Mouse (Mus musculus) neural tube, embryonic 13.5 days (tissue): ENCODE results near the gene Zdhhc21. TPM values are rescaled to one million over a fixed set of nuclear protein-coding genes. Genes with fewer than 3 reads are reported as not detected.

Source experiments
- ATAC-seq: fragments of 200-750 bp; cut with Nextera tagmentation; 2 replicates; pipeline ENCODE4 v1.8.0; 2017; ENCODE audit warnings: low read depth, mild to moderate bottlenecking, moderate TSS enrichment, moderate library complexity
- H3K27ac ChIP-seq: fragments of 300-500 bp; sonication (generic); replicated peaks from 2 replicates; pipeline ENCODE4 v1.5.1; 2015; ENCODE audit warnings: moderate library complexity, mild to moderate bottlenecking, inconsistent platforms
- H3K27me3 ChIP-seq: fragments of 300-500 bp; sonication (generic); 2 replicates; pipeline ENCODE4 v1.6.1; 2015; ENCODE audit warnings: mild to moderate bottlenecking, inconsistent platforms
- H3K36me3 ChIP-seq: fragments of 300-500 bp; sonication (generic); 2 replicates; pipeline ENCODE4 v1.6.1; 2015; ENCODE audit warnings: mild to moderate bottlenecking, inconsistent platforms
- H3K4me1 ChIP-seq: fragments of 300-500 bp; sonication (generic); replicated peaks from 2 replicates; pipeline ENCODE4 v1.6.1; 2015; ENCODE audit warnings: inconsistent platforms
- H3K4me2 ChIP-seq: fragments of 300-500 bp; sonication (generic); 2 replicates; pipeline ENCODE4 v1.6.1; 2015; ENCODE audit warnings: inconsistent platforms, mild to moderate bottlenecking, moderate library complexity
- H3K4me3 ChIP-seq: fragments of 300-500 bp; sonication (generic); 2 replicates; pipeline ENCODE4 v1.5.1; 2015; ENCODE audit warnings: mild to moderate bottlenecking, inconsistent platforms
- H3K9ac ChIP-seq: fragments of 300-500 bp; sonication (generic); 2 replicates; pipeline ENCODE4 v1.6.1; 2015; ENCODE audit warnings: moderate library complexity, mild to moderate bottlenecking, inconsistent platforms
- H3K9me3 ChIP-seq: fragments of 300-500 bp; sonication (generic); 2 replicates; pipeline ENCODE4 v1.6.1; 2016; ENCODE audit warnings: inconsistent platforms
- WGBS: fragments of 180-500 bp; shearing (Covaris S2); methylation state at CpG from one replicate; pipeline ENCODE4 v1.1.7; 2015; 5-methylcytosine and 5-hydroxymethylcytosine counted together
- polyA plus RNA-seq: library from polyadenylated mRNA; unstranded; fragments of >200 nt; fragmentation: Nextera tagmentation; extraction: Ambion mirVana; gene quantifications from 2 replicates; pipeline ENCODE4 v1.2.1, GENCODE M21; 2015

The Zdhhc21 gene
- polyA plus RNA-seq, 1 experiment from 2014 or later, result 14.8 TPM

DNA sequence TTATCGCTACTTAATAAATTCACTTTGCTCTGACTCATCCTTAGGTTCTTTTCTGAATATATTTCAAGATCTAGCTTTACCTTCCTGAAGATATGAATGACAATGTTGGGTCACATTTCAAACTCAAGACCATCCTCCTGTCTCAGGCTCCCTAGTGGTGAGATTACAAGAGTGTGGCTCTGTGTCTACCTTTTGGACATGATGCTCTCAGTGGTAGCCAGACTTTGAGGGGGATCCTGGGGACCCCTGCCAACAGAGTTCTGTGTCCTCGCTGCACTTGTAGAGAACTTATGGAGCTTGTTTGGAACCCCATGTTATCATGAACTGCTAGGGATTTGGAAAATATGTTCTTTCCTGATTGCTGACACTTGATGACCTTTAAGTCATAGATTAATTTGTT is 1.7 kb upstream of the Zdhhc21 start:
- no peak for ATAC-seq
- no peaks in the 10 kb centered on the region for H3K36me3 ChIP-seq
- no peak overlapping the region for H3K4me3 ChIP-seq
- H3K9me3 ChIP-seq, result no peaks in the 10 kb centered on the region
- no peak overlapping the region for H3K9ac ChIP-seq
- peaks cover 31% of the 10 kb centered on the region for H3K4me1 ChIP-seq
- H3K27ac ChIP-seq, result no peak overlapping the region
- no peaks in the 10 kb centered on the region for H3K27me3 ChIP-seq
- no peak overlapping the region for H3K4me2 ChIP-seq
- 95% methylated on average over 2 of the region's 2 CpGs for WGBS

DNA sequence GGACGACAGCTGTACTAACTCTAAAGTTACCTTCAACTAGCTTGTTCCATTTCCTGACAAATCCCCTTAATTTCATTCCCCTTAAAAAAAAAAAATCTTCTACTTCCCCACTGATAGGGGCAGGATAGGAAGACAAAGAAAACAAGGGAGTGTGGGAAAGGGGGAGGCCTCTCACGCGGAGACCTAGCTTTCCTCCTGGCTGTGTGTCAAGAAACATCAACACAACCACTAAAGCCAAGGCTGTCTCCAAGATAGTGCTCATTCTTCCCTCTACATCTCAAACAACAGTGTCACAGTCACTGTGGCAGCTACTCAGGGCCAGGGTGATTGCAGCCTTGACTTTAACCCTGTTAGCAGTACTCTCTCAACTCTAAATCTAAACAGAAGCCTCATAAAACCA is 808 bp upstream of the Zdhhc21 start:
- Histone ChIP-seq H3K9ac (no peak overlapping the region), H3K27me3 (no peaks in the 10 kb centered on the region), H3K4me1 (peaks cover 31% of the 10 kb centered on the region), H3K9me3 (no peaks in the 10 kb centered on the region), H3K36me3 (no peaks in the 10 kb centered on the region), H3K4me3 (no peak overlapping the region), H3K4me2 (no peak overlapping the region), H3K27ac (no peak overlapping the region)
- 43% methylated on average over 3 of the region's 3 CpGs for WGBS
- ATAC-seq, result no peak

DNA sequence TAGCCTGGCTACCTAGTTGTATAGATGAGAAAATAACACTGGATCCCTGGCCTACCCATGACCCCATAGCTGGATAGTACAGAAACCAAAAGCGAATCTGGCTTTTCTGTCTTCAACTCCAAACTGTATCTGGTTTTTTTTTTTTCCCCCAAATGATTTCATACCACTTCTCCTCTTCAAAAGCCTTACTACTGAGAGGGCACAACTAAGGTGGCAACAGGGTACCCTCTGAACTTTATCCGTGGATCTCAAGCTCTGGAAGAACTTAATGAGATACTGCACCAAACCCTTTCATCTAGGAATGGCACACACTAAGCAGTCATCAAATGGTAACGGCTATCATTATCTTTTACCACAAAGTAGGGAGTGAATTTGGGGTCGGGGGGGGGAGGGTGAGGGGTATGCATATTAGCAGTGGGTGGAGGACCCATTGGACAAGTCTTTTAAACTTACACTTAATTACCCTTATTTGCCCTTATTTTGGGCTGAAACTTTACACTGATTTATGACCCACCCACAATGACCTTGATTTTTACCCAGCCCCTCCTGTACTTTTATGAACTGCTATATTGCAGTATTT is 1.2 kb downstream of the Zdhhc21 start:
- no peaks in the 10 kb centered on the region for H3K27me3 ChIP-seq
- 22% methylated on average over 4 of the region's 4 CpGs for WGBS
- no peak; the same call in 1 of the 2 replicates for ATAC-seq
- H3K4me3 ChIP-seq, result peak overlapping the region; percentile 67
- peaks cover 31% of the 10 kb centered on the region for H3K4me1 ChIP-seq
- peak overlapping the region; percentile 88 for H3K9ac ChIP-seq
- peak overlapping the region; percentile 75 for H3K4me2 ChIP-seq
- H3K9me3 ChIP-seq, result no peaks in the 10 kb centered on the region
- no peaks in the 10 kb centered on the region for H3K36me3 ChIP-seq
- peak overlapping the region; percentile 94 for H3K27ac ChIP-seq

DNA sequence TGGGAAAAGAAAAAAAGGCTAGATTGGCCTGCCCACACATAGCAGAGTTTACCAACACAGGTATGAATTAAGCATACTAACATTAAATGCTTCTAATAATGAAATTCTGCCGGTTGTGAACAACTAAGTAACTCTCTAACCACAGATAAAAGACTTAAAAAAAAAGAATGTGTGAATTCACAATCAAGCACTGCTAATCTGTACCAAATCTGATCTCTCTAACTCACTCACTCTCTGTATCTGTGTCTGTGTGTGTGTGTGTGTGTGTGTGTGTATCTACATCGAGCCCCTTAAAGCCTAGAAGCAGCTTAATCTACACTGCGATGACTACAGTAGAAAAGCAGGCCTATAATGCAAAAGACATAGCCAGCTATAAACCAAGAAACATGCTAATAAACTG is 2.8 kb downstream of the Zdhhc21 start:
- peaks cover 28% of the 10 kb centered on the region for H3K4me1 ChIP-seq
- H3K27me3 ChIP-seq, result no peaks in the 10 kb centered on the region
- no peaks in the 10 kb centered on the region for H3K9me3 ChIP-seq
- no peak overlapping the region for H3K4me3 ChIP-seq
- WGBS, result 95% methylated on average over 3 of the region's 3 CpGs
- H3K4me2 ChIP-seq, result no peak overlapping the region
- H3K36me3 ChIP-seq, result no peaks in the 10 kb centered on the region
- no peak for ATAC-seq
- no peak overlapping the region for H3K27ac ChIP-seq
- no peak overlapping the region for H3K9ac ChIP-seq

DNA sequence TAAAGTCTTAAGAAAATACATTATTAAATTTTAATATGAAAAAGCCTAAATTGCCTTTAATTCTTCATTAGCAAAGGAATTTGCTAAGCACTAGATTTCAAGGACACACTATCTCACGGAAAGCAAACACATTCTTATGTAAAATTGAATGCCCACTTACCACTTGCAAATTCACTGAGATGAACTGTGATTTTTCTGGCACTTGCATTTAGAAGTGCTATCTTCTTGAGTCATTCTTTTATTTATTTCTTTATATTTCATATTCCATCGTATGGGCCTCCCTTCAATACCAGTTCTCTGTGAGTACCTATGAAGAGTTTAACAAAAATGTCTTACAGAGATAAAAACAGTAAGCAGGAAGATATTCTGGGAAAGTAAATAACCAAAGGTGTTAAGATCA is 5.9 kb downstream of the Zdhhc21 start:
- H3K9me3 ChIP-seq, result no peaks in the 10 kb centered on the region
- ATAC-seq, result no peak
- no peak overlapping the region for H3K9ac ChIP-seq
- H3K4me2 ChIP-seq, result no peak overlapping the region
- H3K36me3 ChIP-seq, result no peaks in the 10 kb centered on the region
- H3K4me1 ChIP-seq, result peaks cover 16% of the 10 kb centered on the region
- H3K27ac ChIP-seq, result no peak overlapping the region
- 88% methylated on average over 2 of the region's 2 CpGs for WGBS
- H3K4me3 ChIP-seq, result no peak overlapping the region
- no peaks in the 10 kb centered on the region for H3K27me3 ChIP-seq

DNA sequence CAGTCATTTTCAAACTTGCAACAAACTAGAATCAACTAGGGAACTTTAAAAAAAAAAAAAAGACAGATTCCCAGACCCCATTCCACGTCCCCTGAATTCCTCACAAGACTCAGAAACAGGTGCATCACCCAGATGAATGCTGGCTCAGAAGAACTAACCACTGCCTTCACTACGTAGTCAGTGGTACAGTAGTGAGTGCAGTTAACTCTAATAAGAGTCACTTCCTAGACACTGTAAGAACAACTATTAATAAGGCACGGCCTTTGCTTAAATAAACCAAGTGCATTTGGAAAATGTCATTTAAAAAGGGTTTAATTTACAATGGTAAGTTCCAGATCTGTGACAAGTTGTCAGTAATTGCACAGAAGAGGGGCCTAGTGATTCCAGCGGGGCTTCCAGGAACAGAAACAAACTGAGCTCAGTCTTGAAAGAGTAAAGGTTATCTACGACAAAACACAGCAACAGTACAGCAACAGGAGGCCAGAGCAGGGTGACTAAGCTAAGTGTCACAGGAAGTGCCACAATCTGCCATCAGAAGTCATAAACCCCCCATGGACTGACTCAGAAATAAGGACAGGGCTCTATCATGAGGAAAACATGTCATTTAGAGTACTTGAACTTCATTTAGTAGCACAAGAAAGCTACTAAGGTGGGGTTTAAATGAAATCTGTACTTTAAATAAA is 11.1 kb downstream of the Zdhhc21 start:
- H3K9me3 ChIP-seq, result no peaks in the 10 kb centered on the region
- no peak overlapping the region for H3K4me2 ChIP-seq
- no peak overlapping the region for H3K27ac ChIP-seq
- no peak for ATAC-seq
- no peaks in the 10 kb centered on the region for H3K27me3 ChIP-seq
- peaks cover 10% of the 10 kb centered on the region; the same call in 1 of the 2 replicates for H3K36me3 ChIP-seq
- 50% methylated on average over 5 of the region's 5 CpGs for WGBS
- H3K9ac ChIP-seq, result no peak overlapping the region
- no peak overlapping the region for H3K4me3 ChIP-seq
- no peaks in the 10 kb centered on the region for H3K4me1 ChIP-seq

DNA sequence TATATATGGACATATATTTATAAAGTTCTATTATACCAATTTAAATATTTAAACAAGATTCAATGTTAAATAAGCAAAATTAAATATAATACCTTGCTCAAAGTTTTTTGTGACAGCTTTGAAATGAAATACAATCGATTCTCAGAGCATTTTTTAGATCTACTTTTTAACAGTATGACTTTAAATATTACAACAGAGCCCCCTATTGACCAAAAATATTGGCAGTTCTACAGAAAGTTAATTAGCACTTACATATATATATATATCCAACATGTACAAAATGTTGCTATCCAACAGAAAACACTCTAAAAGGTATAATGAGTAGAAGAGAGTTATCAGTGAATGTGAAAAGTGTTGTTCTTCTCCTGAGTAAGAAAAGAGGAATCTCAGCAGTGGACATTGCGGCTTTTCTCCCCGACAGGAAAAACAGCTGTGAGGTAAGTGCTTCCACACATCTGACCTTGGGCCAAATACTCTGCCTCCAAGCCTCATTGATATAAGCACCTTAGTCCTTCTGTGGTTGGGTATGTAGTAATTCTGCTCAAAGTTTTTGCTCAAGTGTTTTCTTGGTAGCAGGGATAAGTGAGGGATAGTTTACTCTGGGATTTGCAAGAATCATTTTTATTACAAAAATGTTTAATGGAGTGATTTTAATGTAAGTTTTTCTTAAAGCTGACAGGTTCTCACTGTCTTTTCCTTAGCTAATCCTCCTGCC is 22.1 kb downstream of the Zdhhc21 start:
- H3K4me3 ChIP-seq, result no peak overlapping the region
- H3K27me3 ChIP-seq, result no peaks in the 10 kb centered on the region
- H3K27ac ChIP-seq, result no peak overlapping the region
- no peak overlapping the region for H3K9ac ChIP-seq
- WGBS, result 85% methylated on average over 3 of the region's 3 CpGs
- H3K36me3 ChIP-seq, result peaks cover 32% of the 10 kb centered on the region; the same call in 1 of the 2 replicates
- H3K4me2 ChIP-seq, result no peak overlapping the region
- ATAC-seq, result no peak
- H3K4me1 ChIP-seq, result no peaks in the 10 kb centered on the region
- no peaks in the 10 kb centered on the region for H3K9me3 ChIP-seq

DNA sequence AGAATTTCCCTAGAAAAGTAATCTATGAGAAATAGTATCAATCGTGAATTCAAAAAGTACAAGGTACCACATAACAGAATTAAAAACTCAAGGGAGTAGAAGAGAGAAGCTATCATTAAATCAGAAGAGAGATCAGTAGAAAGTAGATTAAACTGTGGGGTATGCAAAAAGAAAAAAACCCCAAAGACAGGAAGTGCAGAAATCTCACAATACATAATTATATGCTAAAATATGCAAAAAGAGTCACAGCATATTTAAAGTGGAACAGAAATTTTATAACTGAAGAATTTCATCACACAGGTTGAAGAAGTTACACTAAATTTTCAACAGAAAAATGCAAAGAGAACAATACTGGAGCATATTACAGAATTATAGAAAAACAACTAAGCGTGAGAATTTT is 28.6 kb downstream of the Zdhhc21 start:
- Histone ChIP-seq H3K4me1 (no peaks in the 10 kb centered on the region), H3K9ac (no peak overlapping the region), H3K36me3 (peaks cover 17% of the 10 kb centered on the region), H3K4me2 (no peak overlapping the region), H3K9me3 (no peaks in the 10 kb centered on the region), H3K27ac (no peak overlapping the region), H3K27me3 (no peaks in the 10 kb centered on the region), H3K4me3 (no peak overlapping the region)
- no peak for ATAC-seq
- 96% methylated on average over 2 of the region's 2 CpGs for WGBS

DNA sequence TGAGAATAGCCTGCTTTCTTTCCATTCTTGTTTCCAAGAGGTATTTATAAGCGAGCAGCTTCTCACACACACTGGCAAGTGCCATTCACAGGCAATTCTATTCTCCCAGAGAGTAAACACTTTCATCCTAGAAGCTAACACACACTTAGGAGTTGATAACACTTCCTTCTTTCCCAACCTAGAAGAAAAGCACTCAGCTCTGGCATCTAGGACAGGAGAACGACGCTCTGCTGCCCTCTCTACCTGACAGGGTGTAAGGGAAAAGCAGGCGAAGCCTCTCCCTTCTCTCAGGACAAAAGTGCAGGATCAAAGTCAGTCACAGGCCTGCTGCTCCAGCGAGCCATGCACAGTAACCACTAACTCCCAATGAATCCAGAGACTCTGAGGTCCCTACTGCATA is 30.3 kb downstream of the Zdhhc21 start:
- ATAC-seq, result no peak
- no peaks in the 10 kb centered on the region for H3K27me3 ChIP-seq
- H3K9ac ChIP-seq, result no peak overlapping the region
- no peak overlapping the region for H3K27ac ChIP-seq
- peaks cover 9% of the 10 kb centered on the region for H3K36me3 ChIP-seq
- no peak overlapping the region for H3K4me3 ChIP-seq
- no peaks in the 10 kb centered on the region for H3K4me1 ChIP-seq
- 58% methylated on average over 5 of the region's 5 CpGs for WGBS
- no peak overlapping the region for H3K4me2 ChIP-seq
- H3K9me3 ChIP-seq, result no peaks in the 10 kb centered on the region

DNA sequence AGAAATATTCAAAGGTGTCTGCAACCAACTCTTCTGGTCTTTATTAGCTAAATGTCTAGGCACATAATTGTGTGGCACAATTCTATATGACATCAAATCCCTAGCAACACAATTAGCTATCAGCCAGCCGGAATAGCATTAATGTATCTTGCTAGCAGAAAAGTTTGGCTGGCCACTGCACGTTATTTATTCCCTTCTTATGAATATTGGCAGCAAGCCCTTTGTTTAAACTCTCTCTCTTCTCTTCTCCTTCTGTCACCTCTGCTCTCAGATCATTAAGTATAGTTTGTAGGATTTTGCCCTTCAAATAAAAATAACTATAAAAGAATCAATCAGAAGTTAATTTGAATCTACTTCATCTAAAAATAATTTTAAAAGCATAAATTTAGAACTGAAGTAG is 32.8 kb downstream of the Zdhhc21 start:
- Histone ChIP-seq H3K9me3 (no peaks in the 10 kb centered on the region), H3K4me2 (no peak overlapping the region), H3K27ac (no peak overlapping the region), H3K36me3 (peaks cover 6% of the 10 kb centered on the region; the same call in 1 of the 2 replicates), H3K4me1 (no peaks in the 10 kb centered on the region), H3K27me3 (no peaks in the 10 kb centered on the region), H3K4me3 (no peak overlapping the region), H3K9ac (no peak overlapping the region)
- 74% methylated on average over 2 of the region's 2 CpGs for WGBS
- no peak for ATAC-seq

DNA sequence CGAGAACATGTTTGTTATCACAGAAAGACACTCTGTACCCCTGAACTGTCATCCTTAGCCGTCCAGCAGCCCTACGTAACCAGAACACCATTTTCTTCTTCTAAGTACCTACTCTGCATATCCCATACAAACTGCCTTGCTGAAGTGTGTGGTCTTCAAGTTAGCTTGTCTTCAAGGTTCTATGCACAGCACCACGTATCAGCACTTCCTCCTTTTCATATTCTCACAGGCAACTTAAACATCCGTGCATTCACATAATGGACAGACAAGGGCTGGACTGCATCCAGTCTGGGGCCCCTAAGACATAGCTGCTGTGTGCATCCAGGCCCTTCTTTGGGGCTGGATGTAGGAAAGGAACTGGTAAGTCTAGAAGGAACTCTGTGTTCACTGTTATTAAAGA is 41.9 kb downstream of the Zdhhc21 start:
- Histone ChIP-seq H3K27ac (no peak overlapping the region), H3K27me3 (no peaks in the 10 kb centered on the region), H3K4me1 (peaks cover 4% of the 10 kb centered on the region), H3K9ac (no peak overlapping the region), H3K36me3 (no peaks in the 10 kb centered on the region; the same call in 1 of the 2 replicates), H3K4me3 (no peak overlapping the region), H3K4me2 (no peak overlapping the region), H3K9me3 (no peaks in the 10 kb centered on the region)
- 90% methylated on average over 5 of the region's 5 CpGs for WGBS
- ATAC-seq, result no peak

DNA sequence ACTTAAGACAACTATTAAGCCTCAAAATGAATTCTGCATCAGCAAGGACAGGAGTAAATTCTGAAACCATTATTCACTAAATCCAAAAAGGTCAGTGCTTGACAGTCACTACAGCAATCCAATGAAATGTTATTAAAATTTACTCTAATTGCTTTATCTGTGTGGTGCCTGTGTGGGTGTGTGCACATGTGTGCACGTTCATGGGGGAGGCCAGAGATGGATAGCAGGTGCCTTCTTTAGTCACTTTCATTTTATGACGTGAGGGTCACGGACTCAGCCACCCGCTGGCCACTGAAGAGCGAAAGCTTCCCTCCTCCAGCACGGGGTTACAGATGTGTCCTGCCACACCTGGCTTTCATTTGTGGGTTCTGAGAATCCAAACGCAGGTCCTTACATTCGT is 43.4 kb downstream of the Zdhhc21 start:
- ATAC-seq, result no peak
- Histone ChIP-seq H3K9ac (no peak overlapping the region), H3K27ac (no peak overlapping the region), H3K4me3 (no peak overlapping the region), H3K27me3 (no peaks in the 10 kb centered on the region), H3K4me2 (no peak overlapping the region), H3K4me1 (peaks cover 4% of the 10 kb centered on the region), H3K36me3 (no peaks in the 10 kb centered on the region; the same call in 1 of the 2 replicates), H3K9me3 (no peaks in the 10 kb centered on the region)
- WGBS, result 80% methylated on average over 8 of the region's 8 CpGs
